Mouse (Mus musculus) midbrain, postnatal 0 days (tissue): Measurements from ENCODE around the gene Rho. TPM values are rescaled to one million over a fixed set of nuclear protein-coding genes. Genes with fewer than 3 reads are reported as not detected.
A peak's percentile ranks its signal among the peaks of the same experiment; 100 is the strongest.

Source experiments
- ATAC-seq: fragments of 200-750 bp; cut with Nextera tagmentation; 2 replicates; pipeline ENCODE4 v1.8.0; 2017; ENCODE audit warnings: moderate number of reproducible peaks, mild to moderate bottlenecking, moderate TSS enrichment, moderate library complexity; ENCODE audit not compliant: low FRiP score
- DNase-seq: peaks from one replicate; pipeline ENCODE4 v3.0.0-alpha.2; 2015; ENCODE audit warnings: low spot score
- H3K27ac ChIP-seq: fragments of 300-500 bp; sonication (generic); 2 replicates; pipeline ENCODE4 v1.5.1; 2014; ENCODE audit warnings: low read depth, mild to moderate bottlenecking, low read length, mixed read lengths
- H3K27me3 ChIP-seq: fragments of 300-500 bp; sonication (generic); 2 replicates; pipeline ENCODE4 v1.6.1; 2014; ENCODE audit warnings: low read length, control low read depth, mixed read lengths; ENCODE audit not compliant: insufficient read depth
- H3K36me3 ChIP-seq: fragments of 300-500 bp; sonication (generic); 2 replicates; pipeline ENCODE4 v1.6.1; 2014; ENCODE audit warnings: low read length, control low read depth, mixed read lengths; ENCODE audit not compliant: insufficient read depth
- H3K4me1 ChIP-seq: fragments of 300-500 bp; sonication (generic); 2 replicates; pipeline ENCODE4 v1.6.1; 2014; ENCODE audit warnings: mild to moderate bottlenecking, control low read depth, antibody characterized with exemption, low read length, mixed read lengths; ENCODE audit not compliant: insufficient read depth
- H3K4me2 ChIP-seq: fragments of 300-500 bp; sonication (generic); 2 replicates; pipeline ENCODE4 v1.6.1; 2014; ENCODE audit warnings: low read depth, mild to moderate bottlenecking, low read length, mixed read lengths; ENCODE audit not compliant: poor library complexity, severe bottlenecking
- H3K4me3 ChIP-seq: fragments of 300-500 bp; sonication (generic); 2 replicates; pipeline ENCODE4 v1.5.1; 2014; ENCODE audit warnings: low read depth, mild to moderate bottlenecking, low read length, moderate library complexity
- H3K9ac ChIP-seq: fragments of 300-500 bp; sonication (generic); replicated peaks from 2 replicates; pipeline ENCODE4 v1.6.1; 2014; ENCODE audit warnings: mild to moderate bottlenecking, low read length, moderate library complexity, mixed read lengths; ENCODE audit not compliant: poor library complexity, severe bottlenecking
- H3K9me3 ChIP-seq: fragments of 300-500 bp; sonication (generic); 2 replicates; pipeline ENCODE4 v1.6.1; 2016; ENCODE audit warnings: low read length, control low read depth
- CTCF ChIP-seq: IDR thresholded peaks from 2 replicates; pipeline ENCODE4 v1.5.1; 2016; ENCODE audit warnings: antibody characterized with exemption, mild to moderate bottlenecking
- WGBS: fragments of 180-500 bp; shearing (Covaris S2); extraction: QIAGEN DNeasy Blood & Tissue Kit; methylation state at CpG from one replicate; pipeline ENCODE4 v1.1.7; 2014; 5-methylcytosine and 5-hydroxymethylcytosine counted together
- polyA plus RNA-seq: library from polyadenylated mRNA; unstranded; fragments of >200 nt; fragmentation: Nextera tagmentation; extraction: Ambion mirVana; gene quantifications from 2 replicates; pipeline ENCODE4 v1.2.1, GENCODE M21; 2015
- total RNA-seq: library from RNA; depleted of rRNA; stranded (reverse); fragments of >200 nt; gene quantifications from 2 replicates; pipeline ENCODE4 v1.2.3, GENCODE M21; 2014

Gene Rho
- total and polyA plus RNA-seq, 2 experiments from 2014 or later = 0.11 to 0.12 TPM

DNA sequence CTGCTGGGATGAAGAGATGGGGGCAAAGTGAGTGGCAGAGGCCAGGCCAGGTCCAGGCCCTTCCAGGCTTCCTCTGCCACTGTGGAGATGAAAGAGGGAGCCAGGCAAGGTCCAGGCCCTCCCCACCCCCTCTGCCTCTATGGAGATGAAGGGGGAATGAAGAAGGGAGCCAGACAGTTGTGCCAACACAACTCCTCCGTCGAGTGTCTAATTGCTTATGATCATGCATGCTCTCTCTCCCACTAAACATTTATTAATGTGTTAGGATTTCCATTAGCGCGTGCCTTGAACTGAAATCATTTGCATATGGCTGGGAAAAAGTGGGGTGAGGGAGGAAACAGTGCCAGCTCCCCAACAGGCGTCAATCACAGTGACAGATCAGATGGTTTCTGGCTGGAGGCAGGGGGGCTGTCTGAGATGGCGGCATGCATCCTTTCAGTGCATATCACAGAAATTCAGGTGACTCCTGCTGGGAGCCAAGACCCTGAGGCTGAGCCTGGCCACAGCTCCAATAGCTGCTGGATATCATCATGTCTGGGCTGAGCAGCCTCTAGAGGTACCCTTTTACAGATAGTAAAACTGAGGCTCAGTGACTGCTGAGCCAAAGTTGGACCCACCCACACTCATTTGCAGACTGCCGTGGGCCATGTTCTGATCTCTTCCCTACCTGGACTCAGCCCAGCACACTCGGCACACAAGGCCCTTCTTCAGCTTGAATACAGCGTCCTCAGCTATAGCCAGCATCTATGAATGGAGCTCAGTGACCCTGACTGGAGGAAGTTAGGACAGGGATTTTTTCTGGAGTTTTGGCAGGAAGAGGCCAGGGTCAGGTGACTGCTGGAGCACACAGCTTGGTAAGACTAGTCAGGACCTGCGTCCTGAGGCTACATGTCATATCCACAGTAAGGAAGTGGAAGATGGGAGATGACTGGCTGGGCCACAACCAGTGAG lies 4.0 kb upstream of the Rho start:
- Histone ChIP-seq H3K9me3 (no peaks in the 10 kb centered on the region), H3K9ac (no peak overlapping the region), H3K36me3 (peaks cover 2% of the 10 kb centered on the region; the same call in 1 of the 2 replicates), H3K27me3 (no peaks in the 10 kb centered on the region), H3K4me3 (no peak overlapping the region), H3K4me1 (no peaks in the 10 kb centered on the region), H3K27ac (no peak overlapping the region), H3K4me2 (no peak overlapping the region)
- peak; percentile 41 for DNase-seq
- TF ChIP-seq CTCF = no peak
- WGBS = 65% methylated on average over 10 of the region's 10 CpGs
- ATAC-seq = 0 out of 2 replicates have a peak, but pooled peaks have one; percentile 13

DNA sequence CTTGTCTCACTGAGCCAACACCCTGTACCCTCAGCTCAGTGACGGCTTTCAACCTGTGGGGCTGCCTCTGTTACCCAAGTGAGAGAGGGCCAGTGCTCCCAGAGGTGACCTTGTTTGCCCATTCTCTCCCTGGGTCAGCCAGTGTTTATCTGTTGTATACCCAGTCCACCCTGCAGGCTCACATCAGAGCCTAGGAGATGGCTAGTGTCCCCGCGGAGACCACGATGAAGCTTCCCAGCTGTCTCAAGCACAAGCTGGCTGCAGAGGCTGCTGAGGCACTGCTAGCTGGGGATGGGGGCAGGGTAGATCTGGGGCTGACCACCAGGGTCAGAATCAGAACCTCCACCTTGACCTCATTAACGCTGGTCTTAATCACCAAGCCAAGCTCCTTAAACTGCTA lies 1.5 kb upstream of the Rho start:
- no peak overlapping the region for H3K4me3 ChIP-seq
- no peak overlapping the region for H3K4me2 ChIP-seq
- no peaks in the 10 kb centered on the region for H3K36me3 ChIP-seq
- no peak for ATAC-seq
- DNase-seq = no peak
- H3K4me1 ChIP-seq = no peaks in the 10 kb centered on the region
- WGBS = 74% methylated on average over 5 of the region's 5 CpGs
- no peak overlapping the region for H3K27ac ChIP-seq
- H3K9me3 ChIP-seq = no peaks in the 10 kb centered on the region
- no peak for TF ChIP-seq CTCF
- no peak overlapping the region for H3K9ac ChIP-seq
- H3K27me3 ChIP-seq = no peaks in the 10 kb centered on the region

DNA sequence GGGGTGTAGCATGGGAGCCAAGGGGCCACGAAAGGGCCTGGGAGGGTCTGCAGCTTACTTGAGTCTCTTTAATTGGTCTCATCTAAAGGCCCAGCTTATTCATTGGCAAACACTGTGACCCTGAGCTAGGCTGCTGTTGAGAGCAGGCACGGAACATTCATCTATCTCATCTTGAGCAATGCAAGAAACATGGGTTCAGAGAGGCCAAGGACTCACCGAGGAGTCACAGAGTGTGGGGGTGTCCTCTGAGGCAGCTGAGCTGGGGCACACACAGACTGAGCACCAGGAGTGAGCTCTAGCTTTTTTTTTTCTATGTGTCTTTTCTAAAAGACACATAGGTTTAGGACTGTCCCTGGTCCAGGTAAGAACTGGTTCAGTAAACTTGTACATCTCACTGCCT lies 843 bp downstream of the Rho start:
- Histone ChIP-seq H3K4me1 (no peaks in the 10 kb centered on the region), H3K4me3 (no peak overlapping the region), H3K4me2 (no peak overlapping the region), H3K9me3 (no peaks in the 10 kb centered on the region), H3K9ac (no peak overlapping the region), H3K27ac (no peak overlapping the region), H3K27me3 (no peaks in the 10 kb centered on the region), H3K36me3 (no peaks in the 10 kb centered on the region)
- ATAC-seq = no peak
- TF ChIP-seq CTCF = no peak
- 90% methylated on average over 3 of the region's 3 CpGs for WGBS
- no peak for DNase-seq

DNA sequence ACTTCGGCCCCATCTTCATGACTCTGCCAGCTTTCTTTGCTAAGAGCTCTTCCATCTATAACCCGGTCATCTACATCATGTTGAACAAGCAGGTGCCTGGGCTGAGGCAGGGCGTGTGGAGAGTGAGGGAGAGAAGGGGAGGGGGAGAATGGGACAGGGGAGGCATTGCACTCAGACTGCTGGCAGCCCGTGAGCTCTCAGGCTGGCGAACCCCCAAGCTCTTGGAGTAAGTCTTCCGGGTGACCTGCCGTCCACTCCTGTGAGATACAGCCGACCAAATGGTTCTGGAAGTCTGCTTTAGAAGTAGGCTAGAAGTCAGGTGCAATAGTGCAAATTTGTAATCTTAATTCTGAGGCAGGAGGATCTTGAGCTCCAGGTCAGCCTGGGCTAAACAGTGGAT lies 4.0 kb downstream of the Rho start:
- Histone ChIP-seq H3K36me3 (no peaks in the 10 kb centered on the region), H3K4me3 (no peak overlapping the region), H3K27ac (no peak overlapping the region), H3K9ac (no peak overlapping the region), H3K4me1 (no peaks in the 10 kb centered on the region), H3K27me3 (no peaks in the 10 kb centered on the region), H3K9me3 (peaks cover 7% of the 10 kb centered on the region), H3K4me2 (no peak overlapping the region)
- no peak for TF ChIP-seq CTCF
- 89% methylated on average over 8 of the region's 8 CpGs for WGBS
- no peak for ATAC-seq
- no peak for DNase-seq

DNA sequence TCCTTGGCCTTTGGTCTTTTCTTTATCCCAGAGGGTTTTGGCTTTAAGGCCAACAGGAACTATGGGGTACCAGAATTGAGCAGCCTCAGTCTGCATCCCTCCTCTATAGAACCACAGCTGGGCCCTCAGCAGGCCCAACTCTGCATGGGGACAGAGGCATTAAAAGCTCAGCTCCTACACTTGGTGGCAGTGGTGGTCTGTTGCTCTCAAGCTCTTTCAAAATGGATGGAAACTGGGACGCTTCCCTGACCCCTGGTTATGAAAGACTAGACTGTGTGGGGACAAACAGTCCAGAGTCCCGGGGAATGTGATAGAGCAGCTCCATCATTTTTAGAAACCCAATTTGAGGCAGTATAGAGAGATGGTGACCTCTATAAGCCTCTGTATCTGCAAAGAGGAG lies 6.5 kb downstream of the Rho start:
- WGBS = 95% methylated on average over 2 of the region's 2 CpGs
- TF ChIP-seq CTCF = no peak
- no peak overlapping the region for H3K4me2 ChIP-seq
- DNase-seq (no peak), ATAC-seq (no peak)
- H3K27me3 ChIP-seq = no peaks in the 10 kb centered on the region
- H3K4me1 ChIP-seq = no peaks in the 10 kb centered on the region
- no peak overlapping the region for H3K4me3 ChIP-seq
- no peak overlapping the region for H3K9ac ChIP-seq
- no peak overlapping the region for H3K27ac ChIP-seq
- H3K9me3 ChIP-seq = peaks cover 7% of the 10 kb centered on the region
- no peaks in the 10 kb centered on the region for H3K36me3 ChIP-seq

DNA sequence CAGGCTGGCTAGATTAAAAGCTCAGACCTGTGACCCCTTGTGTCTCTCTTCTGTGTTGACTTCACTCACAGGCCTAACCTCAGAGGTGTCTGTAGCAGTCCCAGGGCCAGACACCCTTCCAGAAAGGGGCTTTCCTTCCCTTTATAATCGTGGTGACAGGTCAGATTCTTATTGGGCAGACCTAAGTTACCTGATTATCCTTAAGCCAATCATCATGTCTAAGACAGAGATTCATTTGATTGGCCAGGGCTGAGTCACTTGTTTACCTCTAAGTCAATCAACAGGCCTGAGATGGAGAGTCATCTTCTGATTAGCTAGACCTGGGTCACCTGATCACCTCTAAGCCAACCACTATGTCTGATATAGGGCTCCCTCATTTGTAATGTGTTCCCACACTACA lies 7.2 kb downstream of the Rho start:
- no peak for TF ChIP-seq CTCF
- no peaks in the 10 kb centered on the region for H3K36me3 ChIP-seq
- WGBS = 67% methylated on average over 1 of the region's 1 CpGs

More for the DNA sequence above, 7.2 kb downstream of the Rho start:
- DNase-seq (no peak), ATAC-seq (no peak)
- Histone ChIP-seq H3K27me3 (no peaks in the 10 kb centered on the region), H3K9me3 (peaks cover 7% of the 10 kb centered on the region), H3K4me2 (no peak overlapping the region), H3K4me3 (no peak overlapping the region), H3K27ac (no peak overlapping the region), H3K4me1 (no peaks in the 10 kb centered on the region), H3K9ac (no peak overlapping the region)
